Comparison of ENCODE assay signal across 8 mouse cellular contexts in genomic region chr17:94749466-94750135, GRCm38 (mm10). TPM values are rescaled to one million over a fixed set of nuclear protein-coding genes. Genes with fewer than 3 reads are reported as not detected.
A peak's percentile ranks its signal among the peaks of the same experiment; 100 is the strongest.
DNase-seq lines count a peak whose midpoint lies in the region; ATAC-seq lines count a peak whose summit lies in the region.

Gene Mettl4, minus strand, starts transcription at chr17:94750019.

- H3K4me1 ChIP-seq in hindbrain, embryonic 15.5 days (replicated peaks): peaks cover 24% of the 10 kb centered on the region

- H3K4me3 ChIP-seq in hindbrain, embryonic 15.5 days: peak within 1 kb of the TSS; percentile 70

- peak; percentile 88 for DNase-seq in T-cell, adult 2 months (ENCODE audit: low spot score)
- peak; percentile 90 to 92 for DNase-seq in cerebellum, postnatal 36 days
- DNase-seq in frontal cortex, postnatal 36 days (ENCODE audit: low spot score in 2 of 2): peak; percentile 94 to 95
- DNase-seq in left cerebral cortex, adult 11 months (ENCODE audit: low spot score): peak; percentile 92
- peak; percentile 93 to 96 for DNase-seq in lung, postnatal 4 days
- peak; percentile 81 for DNase-seq in retina, postnatal 7 days (ENCODE audit: low read depth, low spot score)
- DNase-seq in urinary bladder, adult 2 months (ENCODE audit: low spot score): peak; percentile 75

- under 1% methylated on average over 56 of the region's 56 CpGs for WGBS in hindbrain, embryonic 15.5 days

- no peaks in the 10 kb centered on the region for H3K27me3 ChIP-seq in hindbrain, embryonic 15.5 days

- H3K27ac ChIP-seq in hindbrain, embryonic 15.5 days (replicated peaks): peak within 1 kb of the TSS; percentile 96

- H3K36me3 ChIP-seq in hindbrain, embryonic 15.5 days: no peaks in the 10 kb centered on the region

- peak within 1 kb of the TSS; percentile 70 for H3K9ac ChIP-seq in hindbrain, embryonic 15.5 days

- peak within 1 kb of the TSS; percentile 76 for H3K4me2 ChIP-seq in hindbrain, embryonic 15.5 days

- no peaks in the 10 kb centered on the region for H3K9me3 ChIP-seq in hindbrain, embryonic 15.5 days

- ATAC-seq in hindbrain, embryonic 15.5 days (ENCODE audit: low FRiP score, low read depth): peak; percentile 99

RNA-seq across cellular contexts. Expression of gene Mettl4, which starts in this region (rescaled TPM):
- polyA plus RNA-seq in hindbrain, embryonic 15.5 days (2015; fragmentation: Nextera tagmentation; extraction: Ambion mirVana): 17.4 and 18.7 TPM in 2 replicates
- polyA plus RNA-seq in urinary bladder, adult 2 months (2012; rRNA removed): 8.4 and 8.7 TPM in 2 replicates

Comparison
In these comparisons a context has a peak if more than half of its experiments do, and no peak if none do; other contexts are left out.
1. Peak in every context shown above with its lines: DNase-seq, ATAC-seq, H3K4me3 ChIP-seq and H3K27ac ChIP-seq.